Mouse (Mus musculus) heart, embryonic 16.5 days (tissue): Measurements from ENCODE around the gene Slc25a22. TPM values are rescaled to one million over a fixed set of nuclear protein-coding genes. Genes with fewer than 3 reads are reported as not detected.

Experiments used
- ATAC-seq: fragments of 200-750 bp; cut with Nextera tagmentation; replicated peaks from 2 replicates; pipeline ENCODE4 v1.8.0; 2017; ENCODE audit warnings: moderate number of reproducible peaks; ENCODE audit not compliant: insufficient read depth, low FRiP score; ENCODE audit errors: extremely low read depth
- H3K27ac ChIP-seq: fragments of 300-500 bp; sonication (generic); 2 replicates; pipeline ENCODE4 v1.5.1; 2014; ENCODE audit warnings: mild to moderate bottlenecking, low read length, control low read depth, moderate library complexity
- H3K27me3 ChIP-seq: fragments of 300-500 bp; sonication (generic); 2 replicates; pipeline ENCODE4 v1.6.1; 2014; ENCODE audit warnings: low read length, mixed read lengths; ENCODE audit not compliant: control insufficient read depth, insufficient read depth
- H3K36me3 ChIP-seq: fragments of 300-500 bp; sonication (generic); 2 replicates; pipeline ENCODE4 v1.6.1; 2014; ENCODE audit not compliant: control insufficient read depth, insufficient read depth
- H3K4me1 ChIP-seq: fragments of 300-500 bp; sonication (generic); 2 replicates; pipeline ENCODE4 v1.6.1; 2014; ENCODE audit warnings: low read length, mixed read lengths; ENCODE audit not compliant: control insufficient read depth, insufficient read depth
- H3K4me2 ChIP-seq: fragments of 300-500 bp; sonication (generic); 2 replicates; pipeline ENCODE4 v1.6.1; 2014; ENCODE audit warnings: low read depth, mild to moderate bottlenecking, control low read depth, low read length
- H3K4me3 ChIP-seq: fragments of 300-500 bp; sonication (generic); 2 replicates; pipeline ENCODE4 v1.5.1; 2014; ENCODE audit warnings: mild to moderate bottlenecking, control low read depth, low read length
- H3K9ac ChIP-seq: fragments of 300-500 bp; sonication (generic); 2 replicates; pipeline ENCODE4 v1.6.1; 2014; ENCODE audit warnings: low read length, control low read depth
- H3K9me3 ChIP-seq: fragments of 300-500 bp; sonication (generic); replicated peaks from 2 replicates; pipeline ENCODE4 v1.6.1; 2016; ENCODE audit warnings: low read length; ENCODE audit not compliant: control insufficient read depth
- WGBS: fragments of 180-500 bp; shearing (Covaris S2); extraction: QIAGEN DNeasy Blood & Tissue Kit; methylation state at CpG from one replicate; pipeline ENCODE4 v1.1.7; 2014; 5-methylcytosine and 5-hydroxymethylcytosine counted together
- polyA plus RNA-seq: library from polyadenylated mRNA; unstranded; fragments of >200 nt; fragmentation: Nextera tagmentation; extraction: Ambion mirVana; gene quantifications from 2 replicates; pipeline ENCODE4 v1.2.1, GENCODE M21; 2015

Slc25a22 gene
- polyA plus RNA-seq, 1 experiment from 2014 or later = 19.7 TPM

- Histone ChIP-seq H3K27ac (no peak overlapping the region), H3K9ac (no peak overlapping the region)
- WGBS = 94% methylated on average over 9 of the region's 9 CpGs
Measured at GRCm38 (mm10) chr7:141430585-141431240, 7.0 kb downstream of the Slc25a22 start.

GRCm38 (mm10) chr7:141429840-141430584 is 7.7 kb downstream of the Slc25a22 start:
- Histone ChIP-seq H3K36me3 (peaks cover 11% of the 10 kb centered on the region), H3K4me2 (peak overlapping the region; percentile 34), H3K4me3 (no peak overlapping the region), H3K9me3 (no peaks in the 10 kb centered on the region), H3K9ac (peak overlapping the region; percentile 2; the same call in 1 of the 2 replicates), H3K27ac (peak overlapping the region; percentile 41), H3K27me3 (no peaks in the 10 kb centered on the region), H3K4me1 (peaks cover 25% of the 10 kb centered on the region)
- 45% methylated on average over 9 of the region's 9 CpGs for WGBS
- no peak for ATAC-seq

More at GRCm38 (mm10) chr7:141430585-141431240, 7.0 kb downstream of the Slc25a22 start:
- H3K4me1 ChIP-seq = peaks cover 29% of the 10 kb centered on the region
- H3K36me3 ChIP-seq = peaks cover 11% of the 10 kb centered on the region
- no peak overlapping the region for H3K4me3 ChIP-seq
- ATAC-seq = no peak
- no peaks in the 10 kb centered on the region for H3K9me3 ChIP-seq
- H3K27me3 ChIP-seq = no peaks in the 10 kb centered on the region
- no peak overlapping the region for H3K4me2 ChIP-seq

GRCm38 (mm10) chr7:141429310-141429709 is 8.4 kb downstream of the Slc25a22 start, which contains the start of gene Cend1:
TSS of gene Cend1 (minus strand) at chr7:141429491.
- Histone ChIP-seq H3K36me3 (peaks cover 11% of the 10 kb centered on the region), H3K9me3 (no peaks in the 10 kb centered on the region), H3K9ac (peak within 1 kb of the TSS; percentile 2; the same call in 1 of the 2 replicates), H3K4me3 (peak within 1 kb of the TSS; percentile 8), H3K4me1 (peaks cover 20% of the 10 kb centered on the region), H3K4me2 (peak within 1 kb of the TSS; percentile 34), H3K27me3 (no peaks in the 10 kb centered on the region), H3K27ac (peak within 1 kb of the TSS; percentile 41)
- peak; percentile 57 for ATAC-seq
- 4% methylated on average over 19 of the region's 19 CpGs for WGBS

GRCm38 (mm10) chr7:141428701-141429100 is 9.0 kb downstream of the Slc25a22 start:
- 46% methylated on average over 5 of the region's 5 CpGs for WGBS
- no peak overlapping the region for H3K4me3 ChIP-seq
- H3K27me3 ChIP-seq = no peaks in the 10 kb centered on the region
- peaks cover 11% of the 10 kb centered on the region for H3K36me3 ChIP-seq
- no peak overlapping the region for H3K9ac ChIP-seq
- no peak overlapping the region for H3K27ac ChIP-seq
- no peaks in the 10 kb centered on the region for H3K9me3 ChIP-seq
- H3K4me2 ChIP-seq = peak overlapping the region; percentile 34; the same call in 1 of the 2 replicates
- peaks cover 14% of the 10 kb centered on the region; the same call in 1 of the 2 replicates for H3K4me1 ChIP-seq
- ATAC-seq = no peak

GRCm38 (mm10) chr7:141426948-141427730 is 10.6 kb downstream of the Slc25a22 start:
- WGBS = 80% methylated on average over 12 of the region's 12 CpGs

GRCm38 (mm10) chr7:141423811-141424210 is 13.9 kb downstream of the Slc25a22 start:
- WGBS = 57% methylated on average over 4 of the region's 4 CpGs
- Histone ChIP-seq H3K4me1 (peaks cover 2% of the 10 kb centered on the region; the same call in 1 of the 2 replicates), H3K27me3 (no peaks in the 10 kb centered on the region), H3K4me3 (no peak overlapping the region), H3K9ac (no peak overlapping the region), H3K9me3 (no peaks in the 10 kb centered on the region), H3K36me3 (no peaks in the 10 kb centered on the region), H3K4me2 (no peak overlapping the region), H3K27ac (no peak overlapping the region)
- no peak for ATAC-seq

More at GRCm38 (mm10) chr7:141426948-141427730, 10.6 kb downstream of the Slc25a22 start:
- H3K4me1 ChIP-seq = peaks cover 14% of the 10 kb centered on the region; the same call in 1 of the 2 replicates
- no peak overlapping the region for H3K4me3 ChIP-seq
- no peak overlapping the region for H3K9ac ChIP-seq
- H3K27ac ChIP-seq = no peak overlapping the region
- H3K4me2 ChIP-seq = no peak overlapping the region
- ATAC-seq = no peak
- no peaks in the 10 kb centered on the region for H3K27me3 ChIP-seq
- no peaks in the 10 kb centered on the region for H3K9me3 ChIP-seq
- H3K36me3 ChIP-seq = peaks cover 9% of the 10 kb centered on the region

- H3K9me3 ChIP-seq = no peaks in the 10 kb centered on the region
- no peak overlapping the region for H3K4me2 ChIP-seq
- H3K4me1 ChIP-seq = no peaks in the 10 kb centered on the region; the same call in 1 of the 2 replicates
- no peaks in the 10 kb centered on the region for H3K36me3 ChIP-seq
- 71% methylated on average over 9 of the region's 9 CpGs for WGBS
- no peak overlapping the region for H3K4me3 ChIP-seq
- no peaks in the 10 kb centered on the region for H3K27me3 ChIP-seq
- ATAC-seq = no peak
- H3K9ac ChIP-seq = no peak overlapping the region
- H3K27ac ChIP-seq = no peak overlapping the region
Measured at GRCm38 (mm10) chr7:141420030-141420702, 17.5 kb downstream of the Slc25a22 start.

- 58% methylated on average over 7 of the region's 7 CpGs for WGBS
- Histone ChIP-seq H3K4me2 (no peak overlapping the region), H3K36me3 (no peaks in the 10 kb centered on the region), H3K9me3 (no peaks in the 10 kb centered on the region), H3K4me3 (no peak overlapping the region), H3K4me1 (peaks cover 7% of the 10 kb centered on the region), H3K27me3 (no peaks in the 10 kb centered on the region), H3K27ac (no peak overlapping the region), H3K9ac (no peak overlapping the region)
- ATAC-seq = no peak
Measured at GRCm38 (mm10) chr7:141418970-141419369, 18.7 kb downstream of the Slc25a22 start.
